Mouse (Mus musculus) CH12.LX (cell line): ENCODE results near the gene E030018B13Rik.

Experiments used
- BHLHE40 ChIP-seq: IDR thresholded peaks from 2 replicates; pipeline ENCODE4 v1.6.1; 2011; ENCODE audit warnings: mild to moderate bottlenecking, low read depth, low read length, improper control_type of control experiment
- CTCF ChIP-seq, 2 experiments: IDR thresholded peaks in 1 of 2; conservative IDR thresholded peaks in 1 of 2; 2 replicates each; pipeline ENCODE4 v1.5.1; 2011 to 2012; ENCODE audit warnings: low read depth in 2 of 2, low read length in 2 of 2, improper control_type of control experiment in 1 of 2, inconsistent platforms in 1 of 2, mild to moderate bottlenecking in 1 of 2, moderate library complexity in 1 of 2
- JUN ChIP-seq: IDR thresholded peaks from 2 replicates; pipeline ENCODE4 v1.6.1; 2011; ENCODE audit warnings: low read depth, mild to moderate bottlenecking, low read length, improper control_type of control experiment, moderate library complexity; ENCODE audit not compliant: insufficient read depth
- POLR2A ChIP-seq: IDR thresholded peaks from 2 replicates; pipeline ENCODE4 v1.6.1; 2011; ENCODE audit warnings: low read depth, mild to moderate bottlenecking, improper control_type of control experiment, low read length

DNA sequence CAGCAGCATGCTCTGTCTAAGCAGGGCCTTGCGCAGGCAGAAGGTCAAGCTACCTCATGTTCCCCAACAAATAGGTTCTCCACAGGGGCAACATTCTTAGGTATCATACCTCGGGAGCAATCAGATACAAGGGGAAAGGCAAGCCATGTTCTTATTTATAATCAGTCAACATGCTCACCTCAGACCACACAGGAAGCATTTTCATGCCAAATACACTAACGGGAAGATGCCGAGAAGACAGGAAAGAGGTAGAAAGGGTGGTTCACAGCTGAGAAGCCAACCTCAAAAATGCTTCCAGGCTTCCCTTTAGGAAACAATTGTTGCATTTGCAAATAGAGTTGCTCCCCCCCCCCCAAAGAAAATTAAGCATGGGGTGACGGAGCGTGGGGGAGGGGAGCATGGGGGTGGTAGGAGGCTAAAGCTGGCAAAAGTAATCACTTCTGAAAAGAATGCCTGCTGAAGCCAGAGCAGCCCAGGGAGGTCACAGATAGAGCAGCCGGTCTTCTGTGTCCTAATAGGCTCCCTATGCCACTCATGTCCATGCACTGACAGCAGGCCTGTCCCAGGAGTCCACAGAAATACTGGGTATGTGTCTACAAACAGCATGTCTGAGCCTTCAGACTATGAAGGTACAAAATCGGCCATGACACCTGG, 5.4 kb downstream of the E030018B13Rik start:
- TF ChIP-seq JUN (no peak), POLR2A (no peak), CTCF (conservative IDR thresholded peaks at IDR 0.05 in 1 of 2, IDR thresholded peaks at IDR 0.05 in 1 of 2; ENCODE audit: low read depth in 2 of 2, low read length in 2 of 2) (no peak), BHLHE40 (no peak)
